Mouse (Mus musculus) stomach, embryonic 16.5 days (tissue): ENCODE measurements around the gene Efhc1. TPM values are rescaled to one million over a fixed set of nuclear protein-coding genes. Genes with fewer than 3 reads are reported as not detected.
"Not testable (repeated sequence)": the region's sequence is repeated elsewhere in the genome, so short reads cannot be mapped to it uniquely, and the experiment has no call there.

Experiments
- ATAC-seq: fragments of 200-750 bp; cut with Nextera tagmentation; 2 replicates; pipeline ENCODE4 v1.8.0; 2017; ENCODE audit warnings: moderate number of reproducible peaks, moderate TSS enrichment; ENCODE audit not compliant: insufficient read depth, low FRiP score
- H3K27ac ChIP-seq: fragments of 300-500 bp; sonication (generic); 2 replicates; pipeline ENCODE4 v1.5.1; 2014; ENCODE audit warnings: low read length
- H3K27me3 ChIP-seq: fragments of 300-500 bp; sonication (generic); 2 replicates; pipeline ENCODE4 v1.6.1; 2014; ENCODE audit warnings: low read length, control low read depth, mixed read lengths; ENCODE audit not compliant: control insufficient read depth, insufficient read depth
- H3K36me3 ChIP-seq: fragments of 300-500 bp; sonication (generic); 2 replicates; pipeline ENCODE4 v1.6.1; 2014; ENCODE audit warnings: low read length; ENCODE audit not compliant: control insufficient read depth, insufficient read depth
- H3K4me1 ChIP-seq: fragments of 300-500 bp; sonication (generic); 2 replicates; pipeline ENCODE4 v1.6.1; 2014; ENCODE audit warnings: low read length, control low read depth, mixed read lengths; ENCODE audit not compliant: control insufficient read depth, insufficient read depth
- H3K4me2 ChIP-seq: fragments of 300-500 bp; sonication (generic); 2 replicates; pipeline ENCODE4 v1.6.1; 2014; ENCODE audit warnings: low read depth, low read length, mixed read lengths
- H3K4me3 ChIP-seq: fragments of 300-500 bp; sonication (generic); replicated peaks from 2 replicates; pipeline ENCODE4 v1.5.1; 2014; ENCODE audit warnings: mild to moderate bottlenecking, low read length
- H3K9ac ChIP-seq: fragments of 300-500 bp; sonication (generic); 2 replicates; pipeline ENCODE4 v1.6.1; 2014; ENCODE audit warnings: low read length
- H3K9me3 ChIP-seq: fragments of 300-500 bp; sonication (generic); replicated peaks from 2 replicates; pipeline ENCODE4 v1.6.1; 2016; ENCODE audit warnings: low read length, control low read depth; ENCODE audit not compliant: control insufficient read depth
- WGBS: fragments of 180-500 bp; shearing (Covaris S2); extraction: QIAGEN DNeasy Blood & Tissue Kit; methylation state at CpG from one replicate; pipeline ENCODE4 v1.1.7; 2014; 5-methylcytosine and 5-hydroxymethylcytosine counted together
- polyA plus RNA-seq: library from polyadenylated mRNA; unstranded; fragments of >200 nt; fragmentation: Nextera tagmentation; extraction: Ambion mirVana; gene quantifications from 2 replicates; pipeline ENCODE4 v1.2.1, GENCODE M21; 2015

Gene Efhc1
- polyA plus RNA-seq, 1 experiment from 2014 or later = 2.5 TPM

GRCm38 (mm10) chr1:20919728-20920127, 31.7 kb upstream of the Efhc1 start:
- H3K9me3 ChIP-seq = no peaks in the 10 kb centered on the region
- 84% methylated on average over 2 of the region's 2 CpGs for WGBS
- H3K27me3 ChIP-seq = no peaks in the 10 kb centered on the region
- no peak overlapping the region for H3K4me2 ChIP-seq
- no peak for ATAC-seq
- H3K36me3 ChIP-seq = no peaks in the 10 kb centered on the region
- no peak overlapping the region for H3K9ac ChIP-seq
- H3K4me1 ChIP-seq = 0 out of 2 replicates have a peak, but pooled peaks cover 5% of the 10 kb centered on the region
- H3K4me3 ChIP-seq = no peak overlapping the region
- H3K27ac ChIP-seq = no peak overlapping the region

GRCm38 (mm10) chr1:20921081-20921528, 30.3 kb upstream of the Efhc1 start:
- WGBS = 83% methylated on average over 10 of the region's 10 CpGs
- H3K9me3 ChIP-seq = no peaks in the 10 kb centered on the region
- no peak overlapping the region for H3K4me2 ChIP-seq
- ATAC-seq = no peak
- no peaks in the 10 kb centered on the region for H3K27me3 ChIP-seq
- H3K4me1 ChIP-seq = 0 out of 2 replicates have a peak, but pooled peaks cover 5% of the 10 kb centered on the region
- H3K9ac ChIP-seq = no peak overlapping the region
- H3K4me3 ChIP-seq = no peak overlapping the region
- H3K36me3 ChIP-seq = no peaks in the 10 kb centered on the region
- no peak overlapping the region for H3K27ac ChIP-seq

- H3K9ac ChIP-seq = no peak overlapping the region
- H3K4me2 ChIP-seq = peak overlapping the region; percentile 11; the same call in 1 of the 2 replicates
- H3K36me3 ChIP-seq = no peaks in the 10 kb centered on the region
- no peaks in the 10 kb centered on the region for H3K27me3 ChIP-seq
- peak overlapping the region; percentile 2; the same call in 1 of the 2 replicates for H3K27ac ChIP-seq
- 0 out of 2 replicates have a peak, but pooled peaks cover 5% of the 10 kb centered on the region for H3K4me1 ChIP-seq
- no peak overlapping the region for H3K4me3 ChIP-seq
- no peaks in the 10 kb centered on the region for H3K9me3 ChIP-seq
- 33% methylated on average over 11 of the region's 11 CpGs for WGBS
- ATAC-seq = no peak
Observed at GRCm38 (mm10) chr1:20922612-20923399, 28.6 kb upstream of the Efhc1 start.

- not testable (repeated sequence) for ATAC-seq, H3K27me3 ChIP-seq
Observed at GRCm38 (mm10) chr1:20925324-20925723, 26.1 kb upstream of the Efhc1 start.

GRCm38 (mm10) chr1:20925926-20926325, 25.5 kb upstream of the Efhc1 start:
- WGBS = 87% methylated on average over 4 of the region's 4 CpGs
- H3K4me2 ChIP-seq = no peak overlapping the region
- ATAC-seq = no peak
- H3K9me3 ChIP-seq = no peaks in the 10 kb centered on the region
- H3K36me3 ChIP-seq = no peaks in the 10 kb centered on the region
- no peak overlapping the region for H3K9ac ChIP-seq
- H3K4me3 ChIP-seq = no peak overlapping the region
- no peaks in the 10 kb centered on the region for H3K27me3 ChIP-seq
- H3K27ac ChIP-seq = no peak overlapping the region
- 0 out of 2 replicates have a peak, but pooled peaks cover 5% of the 10 kb centered on the region for H3K4me1 ChIP-seq

More at GRCm38 (mm10) chr1:20925324-20925723, 26.1 kb upstream of the Efhc1 start:
- H3K4me2 ChIP-seq, H3K9me3 ChIP-seq, H3K36me3 ChIP-seq, H3K4me3 ChIP-seq, H3K27ac ChIP-seq, H3K9ac ChIP-seq, H3K4me1 ChIP-seq: not testable (repeated sequence)
- 78% methylated on average over 7 of the region's 7 CpGs for WGBS

- 77% methylated on average over 4 of the region's 4 CpGs for WGBS
- Histone ChIP-seq H3K9ac (no peak overlapping the region), H3K27me3 (no peaks in the 10 kb centered on the region), H3K27ac (no peak overlapping the region), H3K4me1 (0 out of 2 replicates have a peak, but pooled peaks cover 5% of the 10 kb centered on the region), H3K4me2 (no peak overlapping the region), H3K9me3 (no peaks in the 10 kb centered on the region), H3K36me3 (no peaks in the 10 kb centered on the region), H3K4me3 (no peak overlapping the region)
- no peak for ATAC-seq
Observed at GRCm38 (mm10) chr1:20926376-20926775, 25.1 kb upstream of the Efhc1 start.

GRCm38 (mm10) chr1:20928487-20928886, 22.9 kb upstream of the Efhc1 start:
- Histone ChIP-seq H3K9ac (no peak overlapping the region), H3K36me3 (no peaks in the 10 kb centered on the region), H3K27ac (no peak overlapping the region), H3K27me3 (no peaks in the 10 kb centered on the region), H3K9me3 (no peaks in the 10 kb centered on the region), H3K4me1 (no peaks in the 10 kb centered on the region), H3K4me3 (no peak overlapping the region), H3K4me2 (no peak overlapping the region)
- no peak for ATAC-seq
- WGBS = 78% methylated on average over 4 of the region's 4 CpGs

- 21% methylated on average over 7 of the region's 7 CpGs for WGBS
- peaks cover 4% of the 10 kb centered on the region for H3K36me3 ChIP-seq
- no peaks in the 10 kb centered on the region for H3K27me3 ChIP-seq
- H3K4me1 ChIP-seq = no peaks in the 10 kb centered on the region
- no peak overlapping the region for H3K9ac ChIP-seq
- peak; percentile 79; the same call in 1 of the 2 replicates for ATAC-seq
- H3K9me3 ChIP-seq = no peaks in the 10 kb centered on the region
- no peak overlapping the region for H3K4me2 ChIP-seq
- no peak overlapping the region for H3K27ac ChIP-seq
- no peak overlapping the region for H3K4me3 ChIP-seq
Observed at GRCm38 (mm10) chr1:20933457-20933856, 18.0 kb upstream of the Efhc1 start.

- Histone ChIP-seq H3K9me3 (no peaks in the 10 kb centered on the region), H3K27me3 (no peaks in the 10 kb centered on the region), H3K4me1 (no peaks in the 10 kb centered on the region), H3K36me3 (peaks cover 4% of the 10 kb centered on the region), H3K9ac (no peak overlapping the region), H3K4me2 (no peak overlapping the region), H3K4me3 (no peak overlapping the region), H3K27ac (no peak overlapping the region)
- WGBS = 86% methylated on average over 22 of the region's 22 CpGs
- no peak for ATAC-seq
Observed at GRCm38 (mm10) chr1:20935106-20935505, 16.3 kb upstream of the Efhc1 start.
